Mouse (Mus musculus) gastrocnemius, adult 2 months (tissue): ENCODE measurements around the gene Ankrd24. TPM values are rescaled to one million over a fixed set of nuclear protein-coding genes. Genes with fewer than 3 reads are reported as not detected.

Experiments used
- DNase-seq: peaks from one replicate; pipeline ENCODE4 v3.0.0; 2022
- H3K27ac ChIP-seq: fragments of 200-600 bp; 2 replicates; pipeline ENCODE4 v1.8.1; 2022; ENCODE audit warnings: mild to moderate bottlenecking
- H3K4me3 ChIP-seq: fragments of 200-600 bp; 2 replicates; pipeline ENCODE4 v1.8.1; 2022; ENCODE audit warnings: mild to moderate bottlenecking, moderate library complexity
- CTCF ChIP-seq: fragments of 200-600 bp; IDR thresholded peaks from 2 replicates; pipeline ENCODE4 v1.8.1; 2022; ENCODE audit warnings: antibody characterized with exemption, mild to moderate bottlenecking, moderate library complexity
- intact Hi-C: fragments of 180-260 bp; cut with DNase I; formaldehyde crosslinking; loops from one replicate; pipeline ENCODE4 v1.15.1; 2025
- total RNA-seq, 2 experiments: library from RNA; stranded (reverse); gene quantifications; 2 replicates each; pipeline ENCODE4 v1.2.3; 2021

The Ankrd24 gene
- total RNA-seq, 2 experiments from 2014 or later = 6.8 to 10.5 TPM

DNA sequence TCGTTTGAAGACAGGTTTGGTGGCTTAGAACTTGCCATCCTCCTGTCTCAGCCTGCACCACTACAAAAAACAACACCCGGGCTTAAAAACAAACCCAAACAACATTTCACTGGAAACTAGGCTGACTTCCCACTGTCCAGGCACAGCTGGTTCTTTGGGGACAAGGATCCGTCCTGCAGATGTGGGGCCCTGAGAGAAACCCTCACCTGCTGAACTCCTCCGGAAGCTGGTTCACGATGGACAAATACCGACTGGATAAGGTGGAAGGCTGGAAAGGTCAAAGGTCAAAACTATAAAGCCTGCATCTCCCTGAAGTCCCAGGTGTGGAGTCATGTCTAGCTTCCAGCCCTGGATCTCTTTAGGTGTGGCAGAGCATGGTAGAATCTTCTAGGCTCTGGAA is 29.5 kb upstream of the Ankrd24 start:
- no peak overlapping the region for H3K27ac ChIP-seq
- no peak for DNase-seq
- TF ChIP-seq CTCF = no peak
- intact Hi-C loops = loop anchor here (2.0 kb wide), 1 partner anchor 24 kb away; the partner anchor contains the start of gene Tle2
- H3K4me3 ChIP-seq = no peak overlapping the region

- DNase-seq = no peak
- H3K4me3 ChIP-seq = no peak overlapping the region
- no peak overlapping the region for H3K27ac ChIP-seq
- intact Hi-C loops = loop anchor here (2.0 kb wide), 1 partner anchor 25 kb away; the partner anchor contains the start of gene Tle2
- no peak for TF ChIP-seq CTCF
Measured at GRCm38 (mm10) chr10:81599630-81600029, 28.7 kb upstream of the Ankrd24 start.

- Histone ChIP-seq H3K4me3 (no peak overlapping the region), H3K27ac (peak overlapping the region; percentile 74)
- intact Hi-C loops = no loop called here
- TF ChIP-seq CTCF = no peak
- no peak for DNase-seq
Measured at GRCm38 (mm10) chr10:81600096-81600495, 28.2 kb upstream of the Ankrd24 start.

DNA sequence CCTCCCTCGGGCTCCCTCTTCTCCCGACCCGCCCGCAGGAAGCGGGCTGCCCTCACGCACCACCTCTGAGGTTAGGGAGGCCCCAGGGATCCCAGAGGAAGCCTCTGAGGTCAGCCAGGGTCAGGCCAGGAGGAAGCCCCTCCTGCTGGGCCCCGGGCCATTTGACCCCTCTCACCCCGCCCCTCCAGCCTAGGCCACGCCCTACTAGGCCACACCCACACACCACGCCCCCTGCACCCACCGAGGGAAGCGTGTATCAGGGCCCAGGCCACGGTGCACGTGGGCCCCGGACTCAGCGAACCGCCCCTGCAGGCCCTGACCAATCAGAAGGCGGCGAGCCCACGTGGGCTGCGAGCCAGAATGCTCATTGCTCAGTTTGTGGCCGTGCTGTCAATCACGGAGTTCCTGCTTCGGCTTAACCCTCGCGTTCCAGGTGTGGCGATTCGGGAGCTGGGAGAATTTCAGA is 27.6 kb upstream of the Ankrd24 start, which contains the start of gene Tle6:
Gene Tle6 (minus strand): TSS at position 336 of the 466 bp plus-strand sequence.
- TF ChIP-seq CTCF = no peak
- intact Hi-C loops = no loop called here
- Histone ChIP-seq H3K4me3 (peak within 1 kb of the TSS; percentile 69), H3K27ac (peak within 1 kb of the TSS; percentile 74)
- peak; percentile 97 for DNase-seq

- intact Hi-C loops = no loop called here
- Histone ChIP-seq H3K27ac (peak overlapping the region; percentile 74), H3K4me3 (peak overlapping the region; percentile 69)
- no peak for TF ChIP-seq CTCF
- DNase-seq = no peak
Measured at GRCm38 (mm10) chr10:81601396-81601905, 26.9 kb upstream of the Ankrd24 start.

- TF ChIP-seq CTCF = peak; percentile 63
- DNase-seq = no peak
- peak overlapping the region; percentile 28; the same call in 1 of the 2 replicates for H3K27ac ChIP-seq
- no peak overlapping the region for H3K4me3 ChIP-seq
- intact Hi-C loops = no loop called here
Measured at GRCm38 (mm10) chr10:81602741-81603151, 25.6 kb upstream of the Ankrd24 start.

DNA sequence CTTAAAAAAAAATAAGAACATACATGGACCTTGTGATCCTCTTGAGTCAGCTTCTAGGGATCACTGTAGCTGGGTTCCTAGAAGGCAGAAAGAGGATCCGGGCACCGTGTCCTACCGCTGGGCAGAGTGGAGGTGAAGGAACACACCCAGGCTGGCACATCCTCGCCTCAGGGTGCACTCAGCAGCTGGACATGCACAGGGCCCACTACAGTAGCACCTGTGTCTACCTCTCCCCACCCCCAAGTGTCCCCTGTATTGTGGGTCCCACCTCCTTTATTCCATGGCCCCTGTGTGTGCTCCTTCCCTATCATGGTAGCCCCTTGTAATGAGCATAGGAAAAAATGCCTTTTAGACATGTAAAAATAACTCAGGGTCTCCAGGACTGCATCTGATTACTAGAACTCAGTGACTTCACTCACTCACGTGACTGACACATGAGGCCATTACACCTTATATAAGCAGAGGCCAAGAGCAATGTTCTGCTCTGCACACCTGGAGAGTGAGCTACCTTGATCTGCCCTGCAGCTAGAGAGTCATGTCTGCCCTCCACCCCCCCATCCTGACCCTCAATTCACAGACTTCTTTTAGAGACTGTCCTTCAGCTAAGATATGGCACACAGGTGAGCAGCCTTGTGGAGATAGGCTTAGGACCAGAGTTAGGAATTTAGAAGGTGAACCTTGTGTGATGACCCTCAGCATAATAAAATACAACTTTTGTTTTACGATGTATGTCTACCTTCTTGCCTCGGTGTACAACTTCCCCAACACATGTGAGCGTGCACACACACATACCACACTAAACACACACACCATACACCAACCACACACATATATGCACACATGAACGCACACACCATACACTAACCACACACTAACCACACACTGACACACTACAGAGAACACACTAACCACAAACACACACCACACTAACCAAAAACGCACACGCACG is 24.0 kb upstream of the Ankrd24 start:
- H3K4me3 ChIP-seq = peak overlapping the region; percentile 92
- H3K27ac ChIP-seq = peak overlapping the region; percentile 92
- no peak for TF ChIP-seq CTCF
- intact Hi-C loops = loop anchor here (2.0 kb wide), 1 partner anchor 39 kb away; no protein-coding TSS in a partner anchor
- no peak for DNase-seq

- Histone ChIP-seq H3K27ac (peak overlapping the region; percentile 92), H3K4me3 (peak overlapping the region; percentile 92)
- TF ChIP-seq CTCF = peak; percentile 74
- peak; percentile 89 for DNase-seq
- intact Hi-C loops = loop anchor here (1.0 to 5.0 kb wide), 3 partner anchors 40 to 567 kb away; no protein-coding TSS in a partner anchor
Measured at GRCm38 (mm10) chr10:81604968-81605665, 23.2 kb upstream of the Ankrd24 start.

DNA sequence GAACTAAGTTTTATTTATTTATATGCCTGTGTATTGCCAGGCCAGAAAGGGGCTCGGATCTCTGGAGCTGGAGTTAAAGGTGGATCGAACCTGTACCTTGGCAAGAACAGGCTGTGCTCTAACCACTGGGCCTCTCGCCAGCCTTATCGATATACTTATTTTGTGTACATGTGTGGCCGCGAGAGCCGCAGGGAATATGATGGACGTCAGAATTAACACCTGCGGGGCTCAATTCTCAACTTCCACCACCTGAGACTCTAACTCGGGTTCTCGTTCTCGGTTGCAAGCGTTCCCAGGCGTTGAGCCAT is 22.7 kb upstream of the Ankrd24 start:
- intact Hi-C loops = loop anchor here (1.0 to 5.0 kb wide), 3 partner anchors 41 to 567 kb away; no protein-coding TSS in a partner anchor
- Histone ChIP-seq H3K4me3 (peak overlapping the region; percentile 92), H3K27ac (peak overlapping the region; percentile 92)
- no peak for TF ChIP-seq CTCF
- no peak for DNase-seq

GRCm38 (mm10) chr10:81605974-81606751 is 22.2 kb upstream of the Ankrd24 start, which contains the start of gene BC025920:
Gene BC025920, plus strand, starts transcription at chr10:81606270.
- intact Hi-C loops = loop anchor here (1.0 to 5.0 kb wide), 4 partner anchors 21 to 566 kb away; partner anchors contain the start of gene Sirt6
- TF ChIP-seq CTCF = no peak
- Histone ChIP-seq H3K4me3 (peak within 1 kb of the TSS; percentile 92), H3K27ac (peak within 1 kb of the TSS; percentile 98)
- peak; percentile 97 for DNase-seq

DNA sequence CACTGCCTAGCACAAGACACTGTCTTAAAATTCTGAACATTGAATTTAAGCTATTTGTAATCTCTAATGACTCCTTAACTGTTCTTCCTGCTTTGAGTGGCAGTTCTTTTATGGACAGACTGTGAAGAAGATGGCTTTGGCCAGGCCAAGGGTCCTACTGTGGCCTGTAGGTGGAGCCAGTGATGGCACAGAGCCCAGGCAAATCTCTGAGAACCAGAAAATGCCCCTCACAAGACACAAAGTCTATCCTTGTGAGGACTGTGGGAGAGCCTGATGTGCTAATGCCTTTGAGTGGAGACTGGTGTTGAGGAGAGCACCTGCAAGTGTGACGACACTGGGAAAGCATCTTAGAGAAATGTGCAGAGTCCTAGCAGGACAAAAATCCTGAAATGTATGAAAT is 20.0 kb upstream of the Ankrd24 start:
- H3K4me3 ChIP-seq = no peak overlapping the region
- H3K27ac ChIP-seq = no peak overlapping the region
- DNase-seq = no peak
- intact Hi-C loops = loop anchor here (5.0 kb wide), 1 partner anchor 564 kb away; no protein-coding TSS in a partner anchor
- peak; percentile 37 for TF ChIP-seq CTCF

- Histone ChIP-seq H3K27ac (no peak overlapping the region), H3K4me3 (no peak overlapping the region)
- TF ChIP-seq CTCF = no peak
- intact Hi-C loops = no loop called here
- DNase-seq = no peak
Measured at GRCm38 (mm10) chr10:81612779-81613178, 15.6 kb upstream of the Ankrd24 start.
